Mouse (Mus musculus) lung, postnatal 0 days (tissue): ENCODE results near the gene Gucy2c. TPM values are rescaled to one million over a fixed set of nuclear protein-coding genes. Genes with fewer than 3 reads are reported as not detected.

Source experiments
- ATAC-seq: fragments of 200-750 bp; cut with Nextera tagmentation; 2 replicates; pipeline ENCODE4 v1.8.0; 2017; ENCODE audit warnings: moderate library complexity
- DNase-seq: peaks from one replicate; pipeline ENCODE4 v3.0.0-alpha.2; 2016; ENCODE audit warnings: low spot score
- H3K27ac ChIP-seq: fragments of 300-500 bp; sonication (generic); 2 replicates; pipeline ENCODE4 v1.5.1; 2014; ENCODE audit warnings: antibody characterized with exemption, mild to moderate bottlenecking, low read length, mixed read lengths
- H3K27me3 ChIP-seq: fragments of 300-500 bp; sonication (generic); replicated peaks from 2 replicates; pipeline ENCODE4 v1.6.1; 2014; ENCODE audit warnings: low read length, mixed read lengths; ENCODE audit not compliant: insufficient read depth
- H3K36me3 ChIP-seq: fragments of 300-500 bp; sonication (generic); 2 replicates; pipeline ENCODE4 v1.6.1; 2014; ENCODE audit warnings: low read length, mixed read lengths; ENCODE audit not compliant: insufficient read depth
- H3K4me1 ChIP-seq: fragments of 300-500 bp; sonication (generic); 2 replicates; pipeline ENCODE4 v1.6.1; 2014; ENCODE audit warnings: antibody characterized with exemption, low read depth, low read length, mixed read lengths; ENCODE audit not compliant: insufficient read depth
- H3K4me2 ChIP-seq: fragments of 300-500 bp; sonication (generic); replicated peaks from 2 replicates; pipeline ENCODE4 v1.6.1; 2014; ENCODE audit warnings: low read depth, mild to moderate bottlenecking, low read length, moderate library complexity, mixed read lengths
- H3K4me3 ChIP-seq: fragments of 300-500 bp; sonication (generic); 2 replicates; pipeline ENCODE4 v1.5.1; 2014; ENCODE audit warnings: low read depth, low read length
- H3K9ac ChIP-seq: fragments of 300-500 bp; sonication (generic); replicated peaks from 2 replicates; pipeline ENCODE4 v1.6.1; 2014; ENCODE audit warnings: low read depth, mild to moderate bottlenecking
- H3K9me3 ChIP-seq: fragments of 300-500 bp; sonication (generic); 2 replicates; pipeline ENCODE4 v1.6.1; 2016; ENCODE audit warnings: low read length, mixed read lengths
- CTCF ChIP-seq: IDR thresholded peaks from 2 replicates; pipeline ENCODE4 v1.5.1; 2016; ENCODE audit warnings: antibody characterized with exemption, mild to moderate bottlenecking
- EP300 ChIP-seq: IDR thresholded peaks from 2 replicates; pipeline ENCODE4 v1.6.1; 2016; ENCODE audit warnings: antibody characterized with exemption, mild to moderate bottlenecking, control low read depth
- WGBS: fragments of 180-500 bp; shearing (Covaris S2); extraction: QIAGEN DNeasy Blood & Tissue Kit; methylation state at CpG from one replicate; pipeline ENCODE4 v1.1.7; 2014; 5-methylcytosine and 5-hydroxymethylcytosine counted together
- polyA plus RNA-seq: library from polyadenylated mRNA; unstranded; fragments of >200 nt; fragmentation: Nextera tagmentation; extraction: Ambion mirVana; gene quantifications from 2 replicates; pipeline ENCODE4 v1.2.1, GENCODE M21; 2015

The Gucy2c gene
- polyA plus RNA-seq, 1 experiment from 2014 or later = 0.11 TPM

- H3K9me3 ChIP-seq = no peaks in the 10 kb centered on the region
- no peak overlapping the region for H3K9ac ChIP-seq
- H3K27me3 ChIP-seq = no peaks in the 10 kb centered on the region
- no peaks in the 10 kb centered on the region for H3K4me1 ChIP-seq
- DNase-seq (no peak), ATAC-seq (no peak)
- H3K27ac ChIP-seq = no peak overlapping the region
- peaks cover 58% of the 10 kb centered on the region for H3K36me3 ChIP-seq
- no peak overlapping the region for H3K4me3 ChIP-seq
- 93% methylated on average over 18 of the region's 18 CpGs for WGBS
- no peak overlapping the region for H3K4me2 ChIP-seq
- TF ChIP-seq EP300 = no peak
- TF ChIP-seq CTCF = no peak
These were observed 39.5 kb upstream of the Gucy2c start for GRCm38 (mm10) chr6:136821086-136821485.

GRCm38 (mm10) chr6:136820381-136820780, 38.8 kb upstream of the Gucy2c start:
- TF ChIP-seq CTCF = no peak
- ATAC-seq (no peak), DNase-seq (no peak)
- no peaks in the 10 kb centered on the region for H3K4me1 ChIP-seq
- H3K27me3 ChIP-seq = no peaks in the 10 kb centered on the region
- H3K4me2 ChIP-seq = no peak overlapping the region
- WGBS = 94% methylated on average over 21 of the region's 21 CpGs
- H3K9ac ChIP-seq = no peak overlapping the region
- H3K4me3 ChIP-seq = no peak overlapping the region
- H3K9me3 ChIP-seq = no peaks in the 10 kb centered on the region
- H3K27ac ChIP-seq = no peak overlapping the region
- peaks cover 65% of the 10 kb centered on the region for H3K36me3 ChIP-seq

GRCm38 (mm10) chr6:136817549-136817948, 36.0 kb upstream of the Gucy2c start:
- peaks cover 66% of the 10 kb centered on the region for H3K36me3 ChIP-seq
- H3K9me3 ChIP-seq = no peaks in the 10 kb centered on the region
- no peaks in the 10 kb centered on the region for H3K4me1 ChIP-seq
- WGBS = 97% methylated on average over 3 of the region's 3 CpGs
- ATAC-seq (no peak), DNase-seq (no peak)
- no peaks in the 10 kb centered on the region for H3K27me3 ChIP-seq
- H3K4me2 ChIP-seq = no peak overlapping the region
- H3K4me3 ChIP-seq = no peak overlapping the region
- TF ChIP-seq CTCF (no peak), EP300 (no peak)
- H3K9ac ChIP-seq = no peak overlapping the region
- no peak overlapping the region for H3K27ac ChIP-seq

- H3K9me3 ChIP-seq = no peaks in the 10 kb centered on the region
- H3K27me3 ChIP-seq = no peaks in the 10 kb centered on the region
- ATAC-seq (no peak), DNase-seq (no peak)
- no peak overlapping the region for H3K9ac ChIP-seq
- no peak overlapping the region for H3K27ac ChIP-seq
- H3K4me1 ChIP-seq = no peaks in the 10 kb centered on the region
- no peak overlapping the region for H3K4me2 ChIP-seq
- TF ChIP-seq EP300 (no peak), CTCF (no peak)
- 95% methylated on average over 21 of the region's 21 CpGs for WGBS
- no peak overlapping the region for H3K4me3 ChIP-seq
- peaks cover 62% of the 10 kb centered on the region for H3K36me3 ChIP-seq
These were observed 35.3 kb upstream of the Gucy2c start for GRCm38 (mm10) chr6:136816826-136817225.

- H3K36me3 ChIP-seq = peaks cover 48% of the 10 kb centered on the region
- no peaks in the 10 kb centered on the region for H3K9me3 ChIP-seq
- H3K4me3 ChIP-seq = no peak overlapping the region
- no peak overlapping the region for H3K4me2 ChIP-seq
- ATAC-seq = peak; percentile 21; the same call in 1 of the 2 replicates
- H3K27me3 ChIP-seq = no peaks in the 10 kb centered on the region
- no peak overlapping the region for H3K9ac ChIP-seq
- no peaks in the 10 kb centered on the region for H3K4me1 ChIP-seq
- TF ChIP-seq CTCF = no peak
- TF ChIP-seq EP300 = 0 out of 2 replicates have a peak, but pooled peaks have one; percentile 23
- WGBS = 77% methylated on average over 7 of the region's 7 CpGs
- DNase-seq = peak; percentile 64
- no peak overlapping the region for H3K27ac ChIP-seq
These were observed 33.8 kb upstream of the Gucy2c start for GRCm38 (mm10) chr6:136815381-136815780.

- Histone ChIP-seq H3K9me3 (no peaks in the 10 kb centered on the region), H3K27me3 (no peaks in the 10 kb centered on the region), H3K27ac (no peak overlapping the region), H3K36me3 (peaks cover 38% of the 10 kb centered on the region; the same call in 1 of the 2 replicates), H3K9ac (no peak overlapping the region), H3K4me1 (no peaks in the 10 kb centered on the region; the same call in 1 of the 2 replicates), H3K4me2 (no peak overlapping the region), H3K4me3 (no peak overlapping the region)
- ATAC-seq (no peak), DNase-seq (peak; percentile 64)
- 23% methylated on average over 4 of the region's 4 CpGs for WGBS
- peak; percentile 16; the same call in 1 of the 2 replicates for TF ChIP-seq EP300
- TF ChIP-seq CTCF = peak; percentile 63
These were observed 31.6 kb upstream of the Gucy2c start for GRCm38 (mm10) chr6:136813117-136813516.

GRCm38 (mm10) chr6:136811196-136811595, 29.6 kb upstream of the Gucy2c start:
- peaks cover 28% of the 10 kb centered on the region; the same call in 1 of the 2 replicates for H3K36me3 ChIP-seq
- no peak overlapping the region for H3K9ac ChIP-seq
- no peak overlapping the region for H3K4me2 ChIP-seq
- WGBS = 81% methylated on average over 10 of the region's 10 CpGs
- TF ChIP-seq CTCF = no peak
- TF ChIP-seq EP300 = no peak
- H3K27me3 ChIP-seq = no peaks in the 10 kb centered on the region
- H3K4me1 ChIP-seq = no peaks in the 10 kb centered on the region; the same call in 1 of the 2 replicates
- no peak overlapping the region for H3K27ac ChIP-seq
- no peak for DNase-seq
- no peaks in the 10 kb centered on the region for H3K9me3 ChIP-seq
- no peak overlapping the region for H3K4me3 ChIP-seq
- ATAC-seq = no peak
